ENCODE assay signal across 34 mouse cellular contexts in genomic region chr13:41625248-41625647, GRCm38 (mm10).
"Had no signal": no experiment of that assay in that cellular context is flagged by ENCODE, and none has a peak within 500 bp of the region (broad histone marks: within the 10 kb centered on the region; RNA-seq: fewer than 3 reads in every experiment).

No protein-coding gene starts in this region.

- DNase-seq: heart, postnatal 14 days; heart, postnatal 36 days; heart, postnatal 4 days; kidney, adult 11 months; kidney, adult 18-20 months; kidney, adult 2 months; kidney, adult 8-10 months; kidney, adult 9 months; kidney, postnatal 10 days; kidney, postnatal 14 days; kidney, postnatal 25 days; kidney, postnatal 36 days; kidney, postnatal 4 days; layer of hippocampus, adult 9-11 months; layer of hippocampus, postnatal 36 days had no signal

- H3K4me2 ChIP-seq: heart, embryonic 11.5 days; heart, embryonic 12.5 days; heart, embryonic 13.5 days; heart, embryonic 15.5 days; hindbrain, embryonic 12.5 days; hindbrain, embryonic 13.5 days; hindbrain, embryonic 14.5 days; hindbrain, embryonic 15.5 days; intestine, embryonic 15.5 days; kidney, embryonic 15.5 days had no signal

- H3K36me3 ChIP-seq: heart, embryonic 15.5 days; intestine, embryonic 15.5 days had no signal

- H3K4me3 ChIP-seq: heart, embryonic 10.5 days; heart, embryonic 12.5 days; heart, embryonic 13.5 days; heart, embryonic 15.5 days; hindbrain, embryonic 10.5 days; hindbrain, embryonic 12.5 days; hindbrain, embryonic 13.5 days; hindbrain, embryonic 15.5 days; intestine, embryonic 15.5 days; kidney, embryonic 15.5 days; left cerebral cortex, adult 2 months had no signal

- H3K4me1 ChIP-seq: intestine, embryonic 15.5 days had no signal

- H3K9me3 ChIP-seq: heart, embryonic 10.5 days; heart, embryonic 12.5 days; heart, embryonic 13.5 days; heart, embryonic 15.5 days; hindbrain, embryonic 10.5 days; hindbrain, embryonic 12.5 days; hindbrain, embryonic 13.5 days; hindbrain, embryonic 15.5 days; intestine, embryonic 15.5 days; kidney, embryonic 15.5 days had no signal

- H3K27me3 ChIP-seq: heart, embryonic 12.5 days; heart, embryonic 13.5 days; heart, embryonic 15.5 days; hindbrain, embryonic 12.5 days; hindbrain, embryonic 13.5 days; hindbrain, embryonic 15.5 days; intestine, embryonic 15.5 days; kidney, embryonic 15.5 days had no signal

- H3K27ac ChIP-seq: heart, embryonic 10.5 days; heart, embryonic 13.5 days; heart, embryonic 15.5 days; hindbrain, embryonic 10.5 days; hindbrain, embryonic 12.5 days; hindbrain, embryonic 13.5 days; hindbrain, embryonic 14.5 days; hindbrain, embryonic 15.5 days; hindbrain, postnatal 0 days; intestine, embryonic 15.5 days; kidney, embryonic 15.5 days; kidney, postnatal 0 days; left cerebral cortex, adult 2 months had no signal

- ATAC-seq: hindbrain, embryonic 16.5 days; hindbrain, postnatal 0 days; inflammation-experienced regulatory T-cells, adult 6 months; intestine, embryonic 15.5 days; intestine, embryonic 16.5 days; intestine, postnatal 0 days had no signal

- H3K9ac ChIP-seq: heart, embryonic 12.5 days; heart, embryonic 13.5 days; heart, embryonic 15.5 days; hindbrain, embryonic 12.5 days; hindbrain, embryonic 13.5 days; hindbrain, embryonic 14.5 days; hindbrain, embryonic 15.5 days; intestine, embryonic 15.5 days; kidney, embryonic 15.5 days had no signal
